Mouse (Mus musculus): ENCODE results near the gene Gm9125. TPM values are rescaled to one million over a fixed set of nuclear protein-coding genes. Genes with fewer than 3 reads are reported as not detected.
"Not testable (repeated sequence)": the region's sequence is repeated elsewhere in the genome, so short reads cannot be mapped to it uniquely, and the experiment has no call there.

The Gm9125 gene
- polyA plus RNA-seq (2014; fragmentation: Nextera tagmentation; extraction: Ambion mirVana): not detected in 2 replicates

DNA sequence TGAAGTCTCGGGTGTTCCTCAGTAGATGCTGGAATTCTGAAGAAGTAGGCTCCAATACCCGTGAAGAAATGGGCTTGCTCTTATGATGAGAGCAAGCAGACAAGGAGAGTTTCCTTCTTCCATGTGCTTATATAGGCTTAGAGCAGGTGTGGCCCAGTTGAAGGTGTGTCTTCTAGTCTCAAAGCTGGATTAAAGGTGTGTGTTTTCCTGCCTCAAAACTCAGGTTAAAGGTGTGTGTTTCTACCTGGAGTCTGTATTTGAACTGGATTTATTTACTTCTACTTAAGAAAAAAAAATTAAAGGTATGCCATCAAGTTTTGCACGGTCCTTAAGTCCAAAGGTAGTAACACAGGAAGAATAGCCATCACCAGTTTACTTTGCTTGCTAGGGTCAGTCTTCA is at the start of gene Gm9125:
TSS of gene Gm9125 (minus strand) at position 101 of the 400 bp plus-strand sequence.
- ATAC-seq (ENCODE audit: low read depth): not testable (repeated sequence)
- 81% methylated on average over 1 of the region's 3 CpGs for WGBS

DNA sequence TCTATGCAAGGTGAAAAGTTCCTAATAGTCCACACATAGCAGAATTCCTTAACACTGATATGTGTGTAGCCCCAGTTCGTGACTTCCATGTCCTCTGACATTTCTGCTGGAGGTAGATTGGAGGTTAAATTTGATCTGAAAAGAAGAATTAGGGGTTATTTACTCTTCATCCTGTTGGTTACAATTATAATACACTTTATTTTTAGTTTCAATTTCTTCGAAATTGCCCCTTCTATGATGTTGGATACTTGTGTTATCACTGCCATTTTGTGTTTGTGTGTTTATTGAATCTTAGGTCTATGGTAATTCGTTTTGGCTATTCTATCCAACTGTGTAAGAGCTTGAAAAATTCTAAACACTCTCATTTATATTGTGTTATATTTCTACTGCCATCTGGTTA is 17.9 kb upstream of the Gm9125 start, which contains the start of gene Gm10697:
TSS of gene Gm10697 (minus strand) at position 101 of the 400 bp plus-strand sequence.
- WGBS: 82% methylated on average over 1 of the region's 3 CpGs
- not testable (repeated sequence) for H3K9ac ChIP-seq (ENCODE audit: low read depth, low read length); H3K4me2 ChIP-seq (ENCODE audit: low read depth, low read length); DNase-seq (ENCODE audit: low spot score); H3K4me1 ChIP-seq (ENCODE audit: control insufficient read depth, insufficient read depth, low read length); H3K36me3 ChIP-seq (ENCODE audit: control insufficient read depth, insufficient read depth, low read length); H3K27ac ChIP-seq (replicated peaks; ENCODE audit: low read depth, low read length); H3K27me3 ChIP-seq (replicated peaks; ENCODE audit: control insufficient read depth, insufficient read depth, low read length); ATAC-seq (ENCODE audit: low read depth); H3K4me3 ChIP-seq (ENCODE audit: low read depth, low read length); H3K9me3 ChIP-seq (ENCODE audit: control insufficient read depth, low read length)

More for the DNA sequence above, at the start of gene Gm9125:
- not testable (repeated sequence) for H3K4me3 ChIP-seq (ENCODE audit: low read depth, low read length); H3K36me3 ChIP-seq (ENCODE audit: control insufficient read depth, insufficient read depth, low read length); H3K4me1 ChIP-seq (ENCODE audit: control insufficient read depth, insufficient read depth, low read length); H3K27ac ChIP-seq (replicated peaks; ENCODE audit: low read depth, low read length); DNase-seq (ENCODE audit: low spot score); H3K27me3 ChIP-seq (replicated peaks; ENCODE audit: control insufficient read depth, insufficient read depth, low read length); H3K9me3 ChIP-seq (ENCODE audit: control insufficient read depth, low read length); H3K4me2 ChIP-seq (ENCODE audit: low read depth, low read length); H3K9ac ChIP-seq (ENCODE audit: low read depth, low read length)

DNA sequence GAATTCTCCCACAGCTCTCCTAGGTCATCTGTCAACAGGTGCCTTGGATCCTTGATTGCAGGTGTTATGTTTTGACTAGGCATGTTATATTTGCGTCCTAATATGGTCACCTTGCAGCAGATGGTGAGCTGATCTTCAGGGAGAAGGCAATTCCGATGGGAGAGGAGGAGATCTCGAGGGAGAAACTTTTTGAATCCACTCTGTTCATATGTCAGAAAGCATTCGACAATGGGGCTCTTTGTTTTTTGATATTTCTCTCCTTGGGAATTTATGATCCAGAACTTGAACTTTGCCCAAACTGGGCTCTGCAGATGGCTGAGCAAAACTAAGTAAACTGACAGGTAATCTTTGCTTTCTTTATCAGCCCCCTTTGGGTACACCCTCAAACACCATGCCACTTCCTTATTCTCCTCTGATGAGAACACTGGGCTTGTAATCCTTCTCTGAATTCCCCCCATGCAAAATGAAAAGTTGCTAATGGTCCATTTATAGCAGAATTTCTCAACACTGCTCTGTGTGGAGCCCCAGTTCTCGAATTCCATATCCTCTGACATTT is 5.0 kb downstream of the Gm9125 start:
- H3K4me3 ChIP-seq (ENCODE audit: low read depth, low read length); H3K4me2 ChIP-seq (ENCODE audit: low read depth, low read length); ATAC-seq (ENCODE audit: low read depth); H3K4me1 ChIP-seq (ENCODE audit: control insufficient read depth, insufficient read depth, low read length); H3K9me3 ChIP-seq (ENCODE audit: control insufficient read depth, low read length); H3K36me3 ChIP-seq (ENCODE audit: control insufficient read depth, insufficient read depth, low read length); H3K27ac ChIP-seq (replicated peaks; ENCODE audit: low read depth, low read length); DNase-seq (ENCODE audit: low spot score); H3K9ac ChIP-seq (ENCODE audit: low read depth, low read length); H3K27me3 ChIP-seq (replicated peaks; ENCODE audit: control insufficient read depth, insufficient read depth, low read length): not testable (repeated sequence)
- WGBS: no CpG with 5 or more reads among the region's 5 CpGs

DNA sequence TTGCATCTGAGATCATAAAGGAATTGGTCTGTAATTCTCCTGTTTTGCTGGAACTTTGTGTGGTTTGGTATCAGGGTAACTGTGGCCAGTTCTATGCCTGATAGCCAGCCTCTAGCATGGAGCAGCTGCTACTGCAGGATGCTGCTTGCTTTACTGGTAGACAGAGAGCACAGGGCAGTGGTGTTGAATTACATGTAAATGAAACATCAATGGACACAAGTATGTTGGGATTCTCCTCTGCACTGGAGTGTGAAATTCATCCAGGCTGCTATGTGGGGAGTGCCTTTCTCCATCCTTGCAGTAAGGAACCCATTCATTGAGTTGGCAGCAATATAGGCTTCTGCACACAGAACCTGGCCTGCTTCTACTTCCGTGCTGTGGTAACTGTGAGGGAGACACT is 16.4 kb downstream of the Gm9125 start:
- WGBS: 100% methylated on average over 1 of the region's 1 CpGs
- H3K9ac ChIP-seq (ENCODE audit: low read depth, low read length); H3K4me2 ChIP-seq (ENCODE audit: low read depth, low read length); H3K36me3 ChIP-seq (ENCODE audit: control insufficient read depth, insufficient read depth, low read length); ATAC-seq (ENCODE audit: low read depth); DNase-seq (ENCODE audit: low spot score); H3K4me1 ChIP-seq (ENCODE audit: control insufficient read depth, insufficient read depth, low read length); H3K9me3 ChIP-seq (ENCODE audit: control insufficient read depth, low read length); H3K27ac ChIP-seq (replicated peaks; ENCODE audit: low read depth, low read length); H3K27me3 ChIP-seq (replicated peaks; ENCODE audit: control insufficient read depth, insufficient read depth, low read length); H3K4me3 ChIP-seq (ENCODE audit: low read depth, low read length): not testable (repeated sequence)

DNA sequence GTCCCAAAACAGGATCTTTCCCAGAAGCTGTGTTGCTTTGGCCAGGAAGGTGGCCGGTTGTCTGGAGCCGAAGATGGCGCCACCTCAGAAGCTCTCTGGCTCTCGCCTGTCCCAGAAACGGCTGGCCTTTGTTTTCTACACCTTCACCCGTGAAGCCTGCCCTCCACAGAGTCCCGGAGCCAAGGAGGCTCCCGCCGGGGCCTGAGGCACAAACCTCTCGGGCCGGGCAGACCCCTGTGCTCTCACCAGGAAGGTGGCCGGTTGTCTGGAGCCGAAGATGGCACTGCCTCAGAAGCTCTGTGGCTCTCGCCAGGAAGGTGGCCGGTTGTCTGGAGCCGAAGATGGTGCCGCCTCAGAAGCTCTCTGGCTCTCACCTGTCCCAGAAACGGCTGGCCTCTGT is 20.3 kb downstream of the Gm9125 start:
- H3K4me3 ChIP-seq (ENCODE audit: low read depth, low read length); H3K4me1 ChIP-seq (ENCODE audit: control insufficient read depth, insufficient read depth, low read length); H3K27ac ChIP-seq (replicated peaks; ENCODE audit: low read depth, low read length); H3K9me3 ChIP-seq (ENCODE audit: control insufficient read depth, low read length); H3K27me3 ChIP-seq (replicated peaks; ENCODE audit: control insufficient read depth, insufficient read depth, low read length); H3K4me2 ChIP-seq (ENCODE audit: low read depth, low read length); DNase-seq (ENCODE audit: low spot score); ATAC-seq (ENCODE audit: low read depth); H3K36me3 ChIP-seq (ENCODE audit: control insufficient read depth, insufficient read depth, low read length); H3K9ac ChIP-seq (ENCODE audit: low read depth, low read length): not testable (repeated sequence)
- 97% methylated on average over 7 of the region's 18 CpGs for WGBS

Other genes with a start within 250 kb of the Gm9125 start
- not detected in 2 replicates for gene Tdpoz3, start 228.9 kb downstream of the Gm9125 start, polyA plus RNA-seq (2014; fragmentation: Nextera tagmentation; extraction: Ambion mirVana)
- gene Gm9117, start 111.3 kb downstream of the Gm9125 start, polyA plus RNA-seq (2014; fragmentation: Nextera tagmentation; extraction: Ambion mirVana): not detected in 2 replicates
- not detected in 2 replicates for gene Tdpoz5, start 93.6 kb downstream of the Gm9125 start, polyA plus RNA-seq (2014; fragmentation: Nextera tagmentation; extraction: Ambion mirVana)
- not detected in 2 replicates for gene Gm10697, start 17.8 kb upstream of the Gm9125 start, polyA plus RNA-seq (2014; fragmentation: Nextera tagmentation; extraction: Ambion mirVana)
- gene Gm10696, start 123.3 kb upstream of the Gm9125 start, polyA plus RNA-seq (2014; fragmentation: Nextera tagmentation; extraction: Ambion mirVana): not detected in 2 replicates
- not detected in 2 replicates for gene Gm5286, start 141.8 kb upstream of the Gm9125 start, polyA plus RNA-seq (2014; fragmentation: Nextera tagmentation; extraction: Ambion mirVana)
- gene Gm4778, start 209.2 kb upstream of the Gm9125 start, polyA plus RNA-seq (2014; fragmentation: Nextera tagmentation; extraction: Ambion mirVana): not detected in 2 replicates